9 mouse cellular contexts compared by ENCODE assay signal in genomic region chr6:3509782-3510181, GRCm38 (mm10). TPM values are rescaled to one million over a fixed set of nuclear protein-coding genes. Genes with fewer than 3 reads are reported as not detected.
DNase-seq lines count a peak whose midpoint lies in the region; ATAC-seq and TF ChIP-seq lines count a peak whose summit lies in the region.
"Had no signal": no experiment of that assay in that cellular context is flagged by ENCODE, and none has a peak within 500 bp of the region (broad histone marks: within the 10 kb centered on the region; RNA-seq: fewer than 3 reads in every experiment).

No protein-coding gene starts in this region.

- TF ChIP-seq RAD21 in CH12.LX (IDR thresholded peaks at IDR 0.05; ENCODE audit: low read depth, low read length), result peak; percentile 83

- ATAC-seq in hindbrain, embryonic 11.5 days (ENCODE audit: low FRiP score), result peak; percentile 52
- no peak for ATAC-seq in hindbrain, embryonic 12.5 days (ENCODE audit: low FRiP score)
- ATAC-seq in liver, embryonic 14.5 days (ENCODE audit: insufficient read depth), result no peak

- no peak for TF ChIP-seq EP300 in CH12.LX (IDR thresholded peaks at IDR 0.05; ENCODE audit: low read length)
- no peak for TF ChIP-seq EP300 in liver, embryonic 14.5 days (IDR thresholded peaks at IDR 0.05; ENCODE audit: low read depth)

- WGBS in hindbrain, embryonic 11.5 days, result 29% methylated on average over 2 of the region's 2 CpGs
- 34% methylated on average over 2 of the region's 2 CpGs for WGBS in hindbrain, embryonic 12.5 days
- 22% methylated on average over 2 of the region's 2 CpGs for WGBS in liver, embryonic 14.5 days (ENCODE audit: insufficient replicate concordance)

- H3K27ac ChIP-seq in hindbrain, embryonic 11.5 days (ENCODE audit: low read depth, low read length), result no peak overlapping the region
- no peak overlapping the region for H3K27ac ChIP-seq in hindbrain, embryonic 12.5 days
- no peak overlapping the region for H3K27ac ChIP-seq in CH12.LX (ENCODE audit: insufficient read depth, low read depth)
- no peak overlapping the region for H3K27ac ChIP-seq in liver, embryonic 14.5 days
- H3K27ac ChIP-seq: lung, embryonic 15.5 days had no signal

- TF ChIP-seq POLR2A in CH12.LX (IDR thresholded peaks at IDR 0.05; ENCODE audit: low read depth, low read length), result no peak

- no peaks in the 10 kb centered on the region for H3K9me3 ChIP-seq in hindbrain, embryonic 11.5 days (ENCODE audit: control insufficient read depth, low read length)
- no peaks in the 10 kb centered on the region for H3K9me3 ChIP-seq in hindbrain, embryonic 12.5 days (replicated peaks)
- no peaks in the 10 kb centered on the region for H3K9me3 ChIP-seq in CH12.LX (replicated peaks; ENCODE audit: low read length)
- no peaks in the 10 kb centered on the region for H3K9me3 ChIP-seq in liver, embryonic 14.5 days (ENCODE audit: control insufficient read depth, low read length)
- H3K9me3 ChIP-seq: lung, embryonic 15.5 days had no signal

- H3K27me3 ChIP-seq in hindbrain, embryonic 11.5 days (ENCODE audit: control insufficient read depth, insufficient read depth, low read length), result no peaks in the 10 kb centered on the region
- no peaks in the 10 kb centered on the region for H3K27me3 ChIP-seq in hindbrain, embryonic 12.5 days
- no peaks in the 10 kb centered on the region for H3K27me3 ChIP-seq in CH12.LX (replicated peaks)
- no peaks in the 10 kb centered on the region for H3K27me3 ChIP-seq in liver, embryonic 14.5 days (ENCODE audit: control insufficient read depth, insufficient read depth, low read length)
- H3K27me3 ChIP-seq: lung, embryonic 15.5 days had no signal

- H3K9ac ChIP-seq in hindbrain, embryonic 11.5 days (ENCODE audit: low read depth, low read length), result no peak overlapping the region
- no peak overlapping the region for H3K9ac ChIP-seq in hindbrain, embryonic 12.5 days
- no peak overlapping the region for H3K9ac ChIP-seq in CH12.LX (ENCODE audit: insufficient read depth, low read depth)
- no peak overlapping the region for H3K9ac ChIP-seq in liver, embryonic 14.5 days (replicated peaks)
- H3K9ac ChIP-seq: lung, embryonic 15.5 days had no signal

- in situ Hi-C loops in CH12.LX (cut with MboI; ENCODE audit: low pct_ligation_motif_present, low pct_unique_long_range_greater_than_20kb, low sequenced_read_pairs), result loop anchor here (10.0 kb wide), 1 partner anchor 235 kb away; no protein-coding TSS in a partner anchor

- H3K4me1 ChIP-seq in hindbrain, embryonic 11.5 days (replicated peaks; ENCODE audit: control insufficient read depth, insufficient read depth, low read length), result no peaks in the 10 kb centered on the region
- H3K4me1 ChIP-seq in hindbrain, embryonic 12.5 days, result peaks cover 7% of the 10 kb centered on the region
- H3K4me1 ChIP-seq in CH12.LX (ENCODE audit: control insufficient read depth in 1 of 2, insufficient read depth in 2 of 2), result peaks cover 0 to 19% of the 10 kb centered on the region in 2 experiments; a peak in 2 of 4 replicates
- no peaks in the 10 kb centered on the region for H3K4me1 ChIP-seq in liver, embryonic 14.5 days (replicated peaks; ENCODE audit: control insufficient read depth in 2 of 2, insufficient read depth in 2 of 2, low read length in 1 of 2)
- H3K4me1 ChIP-seq: lung, embryonic 15.5 days had no signal

- dilution Hi-C loops in CH12.LX (cut with MboI; ENCODE audit: extremely low pct_ligation_motif_present, extremely low pct_unique_long_range_greater_than_20kb, low sequenced_read_pairs), result no loop called here

- no peaks in the 10 kb centered on the region for H3K36me3 ChIP-seq in hindbrain, embryonic 11.5 days (ENCODE audit: control insufficient read depth, insufficient read depth, low read length)
- no peaks in the 10 kb centered on the region for H3K36me3 ChIP-seq in hindbrain, embryonic 12.5 days
- H3K36me3 ChIP-seq in CH12.LX (replicated peaks in 1 of 2; ENCODE audit: control insufficient read depth in 1 of 2, insufficient read depth in 1 of 2, low read length in 1 of 2), result peaks cover 4 to 22% of the 10 kb centered on the region in 2 experiments
- no peaks in the 10 kb centered on the region for H3K36me3 ChIP-seq in liver, embryonic 14.5 days (replicated peaks; ENCODE audit: control insufficient read depth, insufficient read depth, low read depth)
- H3K36me3 ChIP-seq: lung, embryonic 15.5 days had no signal

- DNase-seq in hindbrain, embryonic 11.5 days (ENCODE audit: low spot score), result peak; percentile 50
- peak; percentile 54 for DNase-seq in CH12.LX (ENCODE audit: extremely low read depth)
- peak; percentile 56 for DNase-seq in c-Kit-positive CD71-positive TER-119-positive erythroid progenitor cells, embryonic 14.5 days (ENCODE audit: low spot score)
- peak; percentile 24 to 39 (median 28) for DNase-seq in liver, embryonic 14.5 days (ENCODE audit: low read depth in 3 of 3, low spot score in 3 of 3)
- DNase-seq in telencephalon, adult 2 months (ENCODE audit: low read depth, low spot score), result peak; percentile 59
- DNase-seq in layer of hippocampus, postnatal 36 days, result no peak
- no peak for DNase-seq in layer of hippocampus, postnatal 10 days (ENCODE audit: low spot score in 2 of 2)

- TF ChIP-seq CTCF in CH12.LX (conservative IDR thresholded peaks at IDR 0.05 in 1 of 2, IDR thresholded peaks at IDR 0.05 in 1 of 2; ENCODE audit: low read depth in 2 of 2, low read length in 2 of 2), result peak in 1 of 2 experiments; percentile 76; a peak in 2 of 4 replicates
- TF ChIP-seq CTCF in liver, embryonic 14.5 days (IDR thresholded peaks at IDR 0.05; ENCODE audit: low read depth), result peak; percentile 50; the same call in 1 of the 2 replicates

- no peak overlapping the region for H3K4me3 ChIP-seq in hindbrain, embryonic 11.5 days (ENCODE audit: low read depth, low read length)
- no peak overlapping the region for H3K4me3 ChIP-seq in hindbrain, embryonic 12.5 days
- no peak overlapping the region for H3K4me3 ChIP-seq in CH12.LX (replicated peaks in 1 of 3; ENCODE audit: low read depth in 2 of 3, low read length in 2 of 3, poor library complexity in 1 of 3)
- no peak overlapping the region for H3K4me3 ChIP-seq in liver, embryonic 14.5 days (ENCODE audit: insufficient read depth in 1 of 2, low read depth in 2 of 2, low read length in 2 of 2)
- H3K4me3 ChIP-seq: lung, embryonic 15.5 days had no signal

- peaks cover 6% of the 10 kb centered on the region; the same call in 1 of the 2 replicates for H3K79me2 ChIP-seq in CH12.LX (replicated peaks; ENCODE audit: control insufficient read depth, extremely low read depth, insufficient read depth, poor library complexity, severe bottlenecking)

- H3K4me2 ChIP-seq in hindbrain, embryonic 11.5 days (replicated peaks; ENCODE audit: low read depth, low read length), result no peak overlapping the region
- no peak overlapping the region for H3K4me2 ChIP-seq in hindbrain, embryonic 12.5 days (replicated peaks)
- no peak overlapping the region for H3K4me2 ChIP-seq in CH12.LX (ENCODE audit: insufficient read depth, low read depth, poor library complexity, severe bottlenecking)
- H3K4me2 ChIP-seq in liver, embryonic 14.5 days (ENCODE audit: low read depth), result no peak overlapping the region
- H3K4me2 ChIP-seq: lung, embryonic 15.5 days had no signal

TF ChIP-seq in CH12.LX, 34 proteins besides CTCF, POLR2A, EP300 and RAD21:
- no peak for TF ChIP-seq E2F4 (IDR thresholded peaks at IDR 0.05; ENCODE audit: insufficient replicate concordance, low read depth, low read length)
- no peak for TF ChIP-seq CHD2 (IDR thresholded peaks at IDR 0.05; ENCODE audit: low read length)
- no peak for TF ChIP-seq ZMIZ1 (IDR thresholded peaks at IDR 0.05; ENCODE audit: low read depth, low read length)
- TF ChIP-seq TCF12 (IDR thresholded peaks at IDR 0.05; ENCODE audit: low read depth, low read length), result no peak
- no peak for TF ChIP-seq PAX5 (IDR thresholded peaks at IDR 0.05; ENCODE audit: low read length)
- TF ChIP-seq SMC3 (IDR thresholded peaks at IDR 0.05; ENCODE audit: low read depth, low read length), result peak; percentile 56
- no peak for TF ChIP-seq MEF2A (IDR thresholded peaks at IDR 0.05; ENCODE audit: borderline replicate concordance, low read depth, low read length)
- TF ChIP-seq RCOR1 (conservative IDR thresholded peaks at IDR 0.05; ENCODE audit: low read depth, low read length), result no peak
TF ChIP-seq in CH12.LX: peak in this region for 1.

RNA-seq across cellular contexts. Expression of gene Vps50, which starts 11.6 kb away (rescaled TPM):
- polyA plus RNA-seq in hindbrain, embryonic 11.5 days (2014; fragmentation: Nextera tagmentation; extraction: Ambion mirVana), result 39.5 and 45.4 TPM in 2 replicates
- 40.0 and 41.3 TPM in 2 replicates for polyA plus RNA-seq in hindbrain, embryonic 12.5 days (2016; fragmentation: Nextera tagmentation; extraction: Ambion mirVana)
- 17.0 and 22.3 TPM in 2 replicates for total RNA-seq in CH12.LX (2012; rRNA removed)
- total RNA-seq in CH12.LX (2014; rRNA removed), result 39.1 and 45.3 TPM in 2 replicates
- 19.5 and 19.6 TPM in 2 replicates for polyA plus RNA-seq in CH12.LX (2012; ENCODE audit: insufficient read length, low read depth)
- polyA plus RNA-seq in liver, embryonic 14.5 days (2012; rRNA removed), result 3.2 and 4.4 TPM in 2 replicates
- polyA plus RNA-seq in liver, embryonic 14.5 days (2014; fragmentation: Nextera tagmentation; extraction: Ambion mirVana), result 10.7 and 11.8 TPM in 2 replicates
- 10 to 100 TPM; 51.9 to 53.0 TPM for total RNA-seq in layer of hippocampus, postnatal 36 days (2021)
- total RNA-seq in layer of hippocampus, postnatal 10 days (2021), result 10 to 100 TPM; 51.6 to 52.0 TPM

RNA-seq across cellular contexts. Expression of gene Hepacam2, which starts 11.7 kb away (rescaled TPM):
- polyA plus RNA-seq in hindbrain, embryonic 11.5 days (2014; fragmentation: Nextera tagmentation; extraction: Ambion mirVana), result 2.2 and 2.8 TPM in 2 replicates
- 1.7 and 1.8 TPM in 2 replicates for polyA plus RNA-seq in hindbrain, embryonic 12.5 days (2016; fragmentation: Nextera tagmentation; extraction: Ambion mirVana)
- total RNA-seq in CH12.LX (2012; rRNA removed), result 12.8 and 13.3 TPM in 2 replicates
- total RNA-seq in CH12.LX (2014; rRNA removed), result 50.7 TPM in 2 replicates
- 28.7 and 37.4 TPM in 2 replicates for polyA plus RNA-seq in CH12.LX (2012; ENCODE audit: insufficient read length, low read depth)
- 0.03 and 0.06 TPM in 2 replicates for polyA plus RNA-seq in liver, embryonic 14.5 days (2012; rRNA removed)
- not detected in 2 replicates for polyA plus RNA-seq in liver, embryonic 14.5 days (2014; fragmentation: Nextera tagmentation; extraction: Ambion mirVana)
- total RNA-seq in layer of hippocampus, postnatal 36 days (2021), result under 1 TPM; 0.32 to 0.63 TPM
- under 1 TPM; 0.30 to 0.87 TPM for total RNA-seq in layer of hippocampus, postnatal 10 days (2021)

Comparison
In these comparisons a context has a peak if more than half of its experiments do, and no peak if none do; other contexts are left out.
1. DNase-seq: peak in hindbrain, embryonic 11.5 days (single experiment), CH12.LX (single experiment), c-Kit-positive CD71-positive TER-119-positive erythroid progenitor cells, embryonic 14.5 days (single experiment), liver, embryonic 14.5 days (3 of 3) and telencephalon, adult 2 months (single experiment); none in layer of hippocampus, postnatal 36 days (0 of 2) and layer of hippocampus, postnatal 10 days (0 of 2).